In genomic region chr14:73462211-73462610, GRCm38 (mm10) we compare ENCODE assay signal across 16 mouse cellular contexts.
"Had no signal": no experiment of that assay in that cellular context is flagged by ENCODE, and none has a peak within 500 bp of the region (broad histone marks: within the 10 kb centered on the region; RNA-seq: fewer than 3 reads in every experiment).

No protein-coding gene starts in this region.

- DNase-seq: gastrocnemius, postnatal 14 days; gastrocnemius, postnatal 36 days; heart, adult 18-20 months; heart, postnatal 14 days; heart, postnatal 36 days; kidney, adult 11 months; kidney, adult 2 months; kidney, adult 9 months; kidney, postnatal 14 days; kidney, postnatal 36 days; layer of hippocampus, adult 9-11 months; layer of hippocampus, postnatal 36 days; lung, adult 18-20 months had no signal

- ATAC-seq: hindbrain, postnatal 0 days; intestine, embryonic 16.5 days; liver, embryonic 12.5 days had no signal
